Mouse (Mus musculus) heart, postnatal 0 days (tissue): ENCODE results near the gene Taar6. TPM values are rescaled to one million over a fixed set of nuclear protein-coding genes. Genes with fewer than 3 reads are reported as not detected.

ENCODE experiments used
- ATAC-seq: fragments of 200-750 bp; cut with Nextera tagmentation; 2 replicates; pipeline ENCODE4 v1.8.0; 2017; ENCODE audit warnings: low read depth, moderate number of reproducible peaks, moderate library complexity; ENCODE audit not compliant: insufficient read depth
- DNase-seq: peaks from one replicate; pipeline ENCODE4 v3.0.0-alpha.2; 2016; ENCODE audit warnings: low spot score
- H3K27ac ChIP-seq: fragments of 300-500 bp; sonication (generic); 2 replicates; pipeline ENCODE4 v1.5.1; 2014; ENCODE audit warnings: low read depth, mild to moderate bottlenecking
- H3K27me3 ChIP-seq: fragments of 300-500 bp; sonication (generic); 2 replicates; pipeline ENCODE4 v1.6.1; 2014; ENCODE audit warnings: low read length, mixed read lengths; ENCODE audit not compliant: control insufficient read depth, insufficient read depth
- H3K36me3 ChIP-seq: fragments of 300-500 bp; sonication (generic); replicated peaks from 2 replicates; pipeline ENCODE4 v1.6.1; 2014; ENCODE audit warnings: low read length, mixed read lengths; ENCODE audit not compliant: control insufficient read depth, insufficient read depth
- H3K4me1 ChIP-seq: fragments of 300-500 bp; sonication (generic); 2 replicates; pipeline ENCODE4 v1.6.1; 2014; ENCODE audit warnings: antibody characterized with exemption; ENCODE audit not compliant: control insufficient read depth, insufficient read depth
- H3K4me2 ChIP-seq: fragments of 300-500 bp; sonication (generic); 2 replicates; pipeline ENCODE4 v1.6.1; 2014; ENCODE audit warnings: low read depth, mild to moderate bottlenecking, low read length, moderate library complexity
- H3K4me3 ChIP-seq: fragments of 300-500 bp; sonication (generic); 2 replicates; pipeline ENCODE4 v1.5.1; 2014; ENCODE audit warnings: low read depth, low read length
- H3K9ac ChIP-seq: fragments of 300-500 bp; sonication (generic); replicated peaks from 2 replicates; pipeline ENCODE4 v1.6.1; 2014; ENCODE audit warnings: low read depth, low read length, mixed read lengths
- H3K9me3 ChIP-seq: fragments of 300-500 bp; sonication (generic); replicated peaks from 2 replicates; pipeline ENCODE4 v1.6.1; 2016; ENCODE audit warnings: low read length; ENCODE audit not compliant: control insufficient read depth
- CTCF ChIP-seq: IDR thresholded peaks from 2 replicates; pipeline ENCODE4 v1.5.1; 2016; ENCODE audit warnings: antibody characterized with exemption, control low read depth, low read depth
- EP300 ChIP-seq: IDR thresholded peaks from 2 replicates; pipeline ENCODE4 v1.6.1; 2016; ENCODE audit warnings: antibody characterized with exemption, low read depth
- WGBS: fragments of 180-500 bp; shearing (Covaris S2); extraction: QIAGEN DNeasy Blood & Tissue Kit; methylation state at CpG from one replicate; pipeline ENCODE4 v1.1.7; 2014; 5-methylcytosine and 5-hydroxymethylcytosine counted together
- polyA plus RNA-seq: library from polyadenylated mRNA; unstranded; fragments of >200 nt; fragmentation: Nextera tagmentation; extraction: Ambion mirVana; gene quantifications from 2 replicates; pipeline ENCODE4 v1.2.1, GENCODE M21; 2015
- total RNA-seq: library from RNA; depleted of rRNA; stranded (reverse); fragments of >200 nt; gene quantifications from 2 replicates; pipeline ENCODE4 v1.2.3, GENCODE M21; 2014; ENCODE audit warnings: low replicate concordance

The Taar6 gene
- total and polyA plus RNA-seq, 2 experiments from 2014 or later, result not detected

DNA sequence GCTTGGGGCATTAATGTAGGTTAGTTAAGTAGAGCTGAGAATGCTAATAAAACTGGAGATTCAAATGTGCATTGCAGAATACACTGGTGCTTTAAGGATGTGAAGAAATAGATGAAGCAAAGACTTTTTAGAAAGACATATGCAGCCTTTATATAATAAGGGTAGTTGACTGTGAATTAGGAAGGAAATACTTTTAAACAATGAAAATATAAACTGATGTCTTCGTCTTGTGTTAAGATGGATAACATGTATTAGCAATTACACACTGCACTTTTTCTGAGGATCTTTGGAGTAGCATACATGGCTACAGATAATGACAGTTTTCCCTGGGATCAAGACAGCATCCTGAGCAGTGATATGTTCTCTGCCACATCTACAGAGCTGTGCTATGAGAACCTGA, 14.2 kb upstream of the Taar6 start, which contains the start of gene Taar7b:
TSS of gene Taar7b (plus strand) at position 301 of the 400 bp plus-strand sequence.
- Histone ChIP-seq H3K36me3 (no peaks in the 10 kb centered on the region), H3K27ac (no peak within 1 kb of the TSS), H3K9me3 (no peaks in the 10 kb centered on the region), H3K9ac (no peak within 1 kb of the TSS), H3K4me3 (no peak within 1 kb of the TSS), H3K4me2 (no peak within 1 kb of the TSS), H3K27me3 (no peaks in the 10 kb centered on the region), H3K4me1 (no peaks in the 10 kb centered on the region)
- DNase-seq (no peak), ATAC-seq (no peak)
- TF ChIP-seq EP300 (no peak), CTCF (no peak)
- 69% methylated on average over 1 of the region's 1 CpGs for WGBS

DNA sequence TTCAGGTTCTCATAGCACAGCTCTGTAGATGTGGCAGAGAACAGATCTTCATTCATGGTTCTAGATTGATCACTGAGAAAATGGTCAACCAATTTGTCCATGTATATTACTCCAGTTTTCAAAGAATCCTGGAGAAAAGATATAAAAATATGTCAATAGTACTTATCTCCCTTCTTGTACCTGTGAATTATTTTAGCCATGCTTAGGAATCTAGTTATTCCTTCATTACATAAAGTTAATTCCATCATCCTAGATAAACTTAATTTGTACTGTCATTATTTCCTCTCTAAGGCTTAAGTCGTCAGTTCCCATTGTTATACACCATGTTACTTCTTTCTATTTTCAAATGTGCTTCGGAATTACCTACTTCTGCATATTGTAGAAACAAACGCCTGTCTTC, 7.9 kb upstream of the Taar6 start, which contains the start of gene Taar7a:
TSS of gene Taar7a (minus strand) at position 101 of the 400 bp plus-strand sequence.
- WGBS, result 80% methylated on average over 3 of the region's 3 CpGs
- no peak for TF ChIP-seq CTCF
- no peak for TF ChIP-seq EP300
- DNase-seq (no peak), ATAC-seq (no peak)
- Histone ChIP-seq H3K27me3 (no peaks in the 10 kb centered on the region), H3K4me2 (no peak within 1 kb of the TSS), H3K36me3 (no peaks in the 10 kb centered on the region), H3K4me1 (no peaks in the 10 kb centered on the region), H3K9ac (no peak within 1 kb of the TSS), H3K4me3 (no peak within 1 kb of the TSS), H3K27ac (no peak within 1 kb of the TSS), H3K9me3 (no peaks in the 10 kb centered on the region)

DNA sequence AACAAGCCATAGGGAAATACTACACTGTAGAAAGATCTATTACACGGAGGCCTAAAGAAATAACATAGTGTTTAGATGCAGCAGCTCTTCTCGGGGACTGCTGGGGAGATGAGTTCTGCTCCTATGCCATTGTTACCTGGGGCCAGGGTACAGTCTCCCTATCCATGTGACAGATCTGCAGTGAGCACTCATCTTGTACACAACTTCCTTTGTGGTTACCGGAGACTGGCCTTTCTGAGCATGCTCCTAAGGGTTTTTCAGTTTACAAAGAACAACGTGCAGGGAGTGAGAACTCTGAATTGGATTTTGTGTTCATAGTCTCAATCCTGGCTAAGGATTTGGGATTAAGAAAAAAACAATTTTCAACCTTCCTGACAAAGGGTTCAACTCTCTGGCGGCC, 973 bp upstream of the Taar6 start:
- Histone ChIP-seq H3K9me3 (no peaks in the 10 kb centered on the region), H3K36me3 (no peaks in the 10 kb centered on the region), H3K4me2 (no peak overlapping the region), H3K9ac (no peak overlapping the region), H3K4me1 (no peaks in the 10 kb centered on the region), H3K4me3 (no peak overlapping the region), H3K27ac (no peak overlapping the region), H3K27me3 (no peaks in the 10 kb centered on the region)
- no peak for ATAC-seq
- WGBS, result 77% methylated on average over 5 of the region's 5 CpGs
- DNase-seq, result no peak
- no peak for TF ChIP-seq EP300
- no peak for TF ChIP-seq CTCF

DNA sequence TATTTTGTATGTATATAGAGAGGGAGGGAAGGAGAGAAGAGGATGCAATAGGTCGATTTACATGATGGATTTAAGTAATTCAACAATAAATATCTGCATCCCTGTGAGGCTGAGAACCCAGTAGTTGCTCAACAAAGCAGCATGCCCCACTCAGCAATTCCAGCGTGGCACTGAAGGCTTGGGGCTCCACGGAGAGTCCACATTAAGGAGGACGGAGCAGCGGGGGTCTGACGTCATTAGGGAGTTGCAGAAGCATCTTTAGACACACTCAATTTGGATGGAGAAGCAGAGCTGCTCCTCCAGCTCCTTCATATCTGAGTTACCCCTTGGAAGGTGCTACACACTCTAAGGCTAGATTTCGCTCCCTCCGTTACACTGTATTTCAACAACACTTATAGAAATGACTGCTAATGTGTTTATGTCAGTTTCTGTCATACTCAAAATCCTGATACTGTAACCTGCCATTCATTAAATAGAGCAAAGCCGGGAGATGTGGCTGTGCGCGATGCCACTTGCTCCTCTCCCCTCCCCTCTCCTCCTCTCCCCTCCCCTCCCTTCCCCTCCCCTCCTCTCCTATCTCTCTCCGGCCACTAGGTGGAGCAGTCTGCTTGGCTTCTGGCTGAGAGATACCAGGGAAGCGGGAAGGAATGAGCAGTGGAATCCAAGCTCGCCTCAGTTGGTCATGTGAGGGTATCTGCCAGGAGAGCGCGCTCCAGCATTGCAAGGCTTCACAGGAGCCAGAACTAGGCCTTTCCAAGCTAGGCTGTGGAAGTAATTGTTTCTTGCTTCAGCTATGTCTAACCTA, 6.3 kb downstream of the Taar6 start:
- DNase-seq, result peak; percentile 83
- ATAC-seq, result peak; percentile 76
- WGBS, result 41% methylated on average over 16 of the region's 16 CpGs

DNA sequence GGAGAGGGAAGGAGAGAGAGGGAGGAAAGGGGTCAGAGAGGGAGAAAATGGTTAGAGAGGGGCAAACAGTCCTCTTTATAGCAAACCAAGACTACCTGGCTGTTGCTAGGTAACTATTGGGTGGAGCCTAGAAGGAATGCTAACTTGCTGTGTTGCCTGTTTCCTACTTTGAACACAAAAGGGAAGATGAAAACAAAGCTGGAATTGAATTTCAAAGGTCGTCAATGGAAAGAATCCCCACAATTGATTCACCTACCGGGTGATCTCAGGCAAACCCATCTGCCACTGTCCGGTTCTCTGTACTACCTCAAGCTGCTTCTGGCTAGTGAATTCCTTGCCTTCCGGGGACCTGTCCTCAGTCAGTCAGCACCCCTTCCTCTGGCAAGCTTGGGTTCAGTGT, 7.5 kb downstream of the Taar6 start:
- WGBS, result 48% methylated on average over 4 of the region's 4 CpGs
- no peak for ATAC-seq
- Histone ChIP-seq H3K27ac (no peak overlapping the region), H3K9me3 (no peaks in the 10 kb centered on the region), H3K27me3 (no peaks in the 10 kb centered on the region), H3K4me3 (no peak overlapping the region), H3K36me3 (no peaks in the 10 kb centered on the region), H3K4me2 (no peak overlapping the region), H3K9ac (no peak overlapping the region), H3K4me1 (no peaks in the 10 kb centered on the region)
- no peak for TF ChIP-seq CTCF
- no peak for DNase-seq

More for the DNA sequence above, 6.3 kb downstream of the Taar6 start:
- H3K4me1 ChIP-seq, result no peaks in the 10 kb centered on the region
- no peaks in the 10 kb centered on the region for H3K36me3 ChIP-seq
- no peak overlapping the region for H3K27ac ChIP-seq
- H3K27me3 ChIP-seq, result no peaks in the 10 kb centered on the region
- no peaks in the 10 kb centered on the region for H3K9me3 ChIP-seq
- H3K4me3 ChIP-seq, result no peak overlapping the region
- H3K9ac ChIP-seq, result no peak overlapping the region
- no peak overlapping the region for H3K4me2 ChIP-seq
- peak; percentile 99 for TF ChIP-seq CTCF
- no peak for TF ChIP-seq EP300

DNA sequence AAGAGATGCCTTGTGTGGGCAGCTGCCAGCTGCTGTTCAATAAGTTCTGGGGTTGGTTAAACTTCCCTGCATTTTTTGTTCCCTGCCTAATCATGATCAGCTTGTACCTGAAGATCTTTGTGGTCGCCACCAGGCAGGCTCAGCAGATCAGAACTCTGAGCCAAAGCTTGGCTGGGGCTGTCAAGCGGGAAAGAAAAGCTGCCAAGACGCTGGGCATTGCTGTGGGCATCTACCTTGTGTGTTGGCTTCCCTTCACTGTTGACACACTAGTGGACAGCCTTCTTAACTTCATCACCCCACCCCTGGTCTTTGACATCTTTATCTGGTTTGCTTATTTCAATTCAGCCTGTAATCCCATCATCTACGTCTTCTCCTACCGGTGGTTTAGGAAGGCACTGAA, 14.2 kb downstream of the Taar6 start:
- no peaks in the 10 kb centered on the region for H3K4me1 ChIP-seq

More for the DNA sequence above, 14.2 kb downstream of the Taar6 start:
- DNase-seq (no peak), ATAC-seq (no peak)
- WGBS, result 72% methylated on average over 5 of the region's 5 CpGs
- Histone ChIP-seq H3K27ac (no peak overlapping the region), H3K9ac (no peak overlapping the region), H3K9me3 (no peaks in the 10 kb centered on the region), H3K36me3 (no peaks in the 10 kb centered on the region), H3K27me3 (no peaks in the 10 kb centered on the region), H3K4me3 (no peak overlapping the region), H3K4me2 (no peak overlapping the region)
- TF ChIP-seq CTCF (no peak), EP300 (no peak)
